Mouse (Mus musculus) adrenal gland, adult 8-10 months (tissue): ENCODE measurements around the gene Fam71a. TPM values are rescaled to one million over a fixed set of nuclear protein-coding genes. Genes with fewer than 3 reads are reported as not detected.

Source experiments
- DNase-seq: peaks from one replicate; pipeline ENCODE4 v3.0.0; 2022
- total RNA-seq, 4 experiments: library from RNA; stranded (reverse); gene quantifications; 2 replicates each; pipeline ENCODE4 v1.2.4; 2022

Gene Fam71a
- total RNA-seq, 4 experiments from 2014 or later = not detected

DNA sequence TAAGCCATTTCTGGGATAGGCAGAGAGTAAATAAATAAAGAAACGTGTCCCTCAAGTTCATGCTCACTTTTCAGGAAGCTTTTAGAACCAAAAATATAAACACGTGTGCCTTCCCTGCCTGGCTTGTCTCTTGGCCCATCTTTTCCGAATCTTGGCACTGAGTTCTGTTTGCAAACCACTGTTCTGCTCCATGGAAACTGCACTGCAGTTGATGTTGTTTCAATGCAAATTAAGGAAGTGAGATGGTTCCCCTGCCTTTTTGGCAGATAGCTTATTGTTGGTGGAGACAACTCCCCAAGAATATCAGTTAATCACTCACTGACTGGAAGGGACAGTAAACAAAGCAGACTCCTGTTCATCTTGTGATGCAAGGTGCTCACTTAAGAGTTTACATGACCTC, 41.9 kb downstream of the Fam71a start:
- no peak for DNase-seq

GRCm38 (mm10) chr1:191115514-191116238, 48.9 kb downstream of the Fam71a start:
- no peak for DNase-seq

DNA sequence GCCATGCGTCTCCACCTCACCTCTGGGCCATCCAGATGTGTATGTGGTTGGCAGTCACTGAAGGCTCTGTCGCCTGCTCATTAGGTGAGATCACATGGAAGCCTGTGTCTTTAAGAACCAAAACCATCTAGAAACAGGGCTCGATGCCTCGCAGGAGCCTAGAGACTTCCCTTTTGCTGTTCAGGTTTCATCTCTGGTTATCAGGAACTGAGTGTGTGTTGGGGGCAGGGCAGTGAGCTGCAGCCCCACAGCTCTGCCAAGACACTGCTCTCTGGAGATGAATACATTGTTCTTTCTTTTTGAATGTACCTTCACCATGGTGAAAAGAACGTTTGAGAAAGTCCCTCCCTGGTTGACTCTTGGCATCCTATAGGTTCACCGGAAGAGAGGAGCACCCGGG, 49.7 kb downstream of the Fam71a start:
- no peak for DNase-seq

Other genes starting within 250 kb of the Fam71a start
- 10 to 100 TPM; 50.5 to 75.4 (median 65.5) TPM for gene Angel2, start 239.7 kb downstream of the Fam71a start, total RNA-seq
- under 1 TPM in 3 of 4 experiments, not detected in 1; 0.10 to 0.27 (median 0.25) TPM for gene Vash2, start 185.5 kb downstream of the Fam71a start, total RNA-seq
- gene Flvcr1, start 138.7 kb downstream of the Fam71a start, total RNA-seq = 10 to 100 TPM; 12.4 to 20.8 (median 16.6) TPM
- gene Spata45, start 128.2 kb downstream of the Fam71a start, total RNA-seq = not detected
- gene Tatdn3, start 101.9 kb downstream of the Fam71a start, total RNA-seq = 10 to 100 TPM; 11.4 to 38.0 (median 23.8) TPM
- gene Nsl1, start 101.8 kb downstream of the Fam71a start, total RNA-seq = 1 to 10 TPM in 1 of 4 experiments, under 1 TPM in 3; 0.35 to 1.1 (median 0.72) TPM
- gene Batf3, start 67.0 kb downstream of the Fam71a start, total RNA-seq = 1 to 10 TPM in 3 of 4 experiments, under 1 TPM in 1; 0.64 to 5.4 (median 2.5) TPM
- gene Atf3, start 53.2 kb upstream of the Fam71a start, total RNA-seq = 1 to 10 TPM; 2.1 to 8.6 (median 3.2) TPM
- 100 to 1,000 TPM in 2 of 4 experiments, 10 to 100 TPM in 2; 82.9 to 112 (median 103) TPM for gene Nenf, start 153.4 kb upstream of the Fam71a start, total RNA-seq
- 1 to 10 TPM; 6.0 to 9.2 (median 8.4) TPM for gene Tmem206, start 161.1 kb upstream of the Fam71a start, total RNA-seq
- gene Ppp2r5a, start 238.5 kb upstream of the Fam71a start, total RNA-seq = 100 to 1,000 TPM in 3 of 4 experiments, 10 to 100 TPM in 1; 91.2 to 155 (median 133) TPM